Mouse (Mus musculus) embryonic facial prominence, embryonic 15.5 days (tissue): ENCODE measurements at regions not wholly inside any gene's neighbourhood (a gene's known extent, or its start where the extent isn't known, plus 50 kb on each side); places are given as distances from the start of the nearest gene placed in this dataset.

Experiments
- ATAC-seq: fragments of 200-750 bp; cut with Nextera tagmentation; 2 replicates; pipeline ENCODE4 v1.8.0; 2017; ENCODE audit warnings: low read depth, moderate TSS enrichment; ENCODE audit not compliant: insufficient number of reproducible peaks, low FRiP score, low TSS enrichment
- H3K27ac ChIP-seq: fragments of 300-500 bp; sonication (generic); replicated peaks from 2 replicates; pipeline ENCODE4 v1.5.1; 2015; ENCODE audit warnings: mild to moderate bottlenecking, inconsistent platforms
- H3K27me3 ChIP-seq: fragments of 300-500 bp; sonication (generic); 2 replicates; pipeline ENCODE4 v1.6.1; 2015; ENCODE audit warnings: inconsistent platforms
- H3K36me3 ChIP-seq: fragments of 300-500 bp; sonication (generic); 2 replicates; pipeline ENCODE4 v1.6.1; 2015; ENCODE audit warnings: mild to moderate bottlenecking, inconsistent platforms
- H3K4me1 ChIP-seq: fragments of 300-500 bp; sonication (generic); 2 replicates; pipeline ENCODE4 v1.6.1; 2015; ENCODE audit warnings: inconsistent platforms
- H3K4me2 ChIP-seq: fragments of 300-500 bp; sonication (generic); replicated peaks from 2 replicates; pipeline ENCODE4 v1.6.1; 2015; ENCODE audit warnings: mild to moderate bottlenecking, inconsistent platforms
- H3K4me3 ChIP-seq: fragments of 300-500 bp; sonication (generic); replicated peaks from 2 replicates; pipeline ENCODE4 v1.5.1; 2015; ENCODE audit warnings: mild to moderate bottlenecking, inconsistent platforms
- H3K9ac ChIP-seq: fragments of 300-500 bp; sonication (generic); 2 replicates; pipeline ENCODE4 v1.6.1; 2015; ENCODE audit warnings: inconsistent platforms
- H3K9me3 ChIP-seq: fragments of 300-500 bp; sonication (generic); replicated peaks from 2 replicates; pipeline ENCODE4 v1.6.1; 2016; ENCODE audit warnings: inconsistent platforms
- WGBS: fragments of 180-500 bp; shearing (Covaris S2); methylation state at CpG from one replicate; pipeline ENCODE4 v1.1.7; 2015; 5-methylcytosine and 5-hydroxymethylcytosine counted together

GRCm38 (mm10) chr5:147778557-147778956 is 52.7 kb upstream of the Flt1 start:
- peak; percentile 48; the same call in 1 of the 2 replicates for ATAC-seq
- no peak overlapping the region for H3K9ac ChIP-seq
- H3K4me2 ChIP-seq: peak overlapping the region; percentile 19; the same call in 1 of the 2 replicates
- 20% methylated on average over 9 of the region's 9 CpGs for WGBS
- peaks cover 14% of the 10 kb centered on the region for H3K4me1 ChIP-seq
- no peaks in the 10 kb centered on the region for H3K9me3 ChIP-seq
- H3K36me3 ChIP-seq: no peaks in the 10 kb centered on the region
- no peak overlapping the region for H3K4me3 ChIP-seq
- no peaks in the 10 kb centered on the region for H3K27me3 ChIP-seq
- peak overlapping the region; percentile 51 for H3K27ac ChIP-seq
